Mouse (Mus musculus) NIH3T3 (cell line): ENCODE data around the gene Fbxw11.

ENCODE experiments used
- DNase-seq: peaks from one replicate; pipeline ENCODE4 v3.0.0-alpha.2; 2012; ENCODE audit warnings: low read depth

The Fbxw11 gene

GRCm38 (mm10) chr11:32623912-32624311 is 18.6 kb upstream of the Fbxw11 start:
- DNase-seq: no peak

GRCm38 (mm10) chr11:32625677-32626076 is 16.8 kb upstream of the Fbxw11 start:
- DNase-seq: peak; percentile 86

GRCm38 (mm10) chr11:32626079-32626478 is 16.4 kb upstream of the Fbxw11 start:
- no peak for DNase-seq

GRCm38 (mm10) chr11:32627900-32628299 is 14.6 kb upstream of the Fbxw11 start:
- no peak for DNase-seq

- DNase-seq: no peak
These were observed 12.8 kb upstream of the Fbxw11 start for GRCm38 (mm10) chr11:32629713-32630211.

GRCm38 (mm10) chr11:32632671-32633070 is 9.9 kb upstream of the Fbxw11 start:
- peak; percentile 56 for DNase-seq

- no peak for DNase-seq
These were observed 9.0 kb upstream of the Fbxw11 start for GRCm38 (mm10) chr11:32633542-32633941.

- no peak for DNase-seq
These were observed 8.4 kb upstream of the Fbxw11 start for GRCm38 (mm10) chr11:32634143-32634542.

- no peak for DNase-seq
These were observed 7.7 kb upstream of the Fbxw11 start for GRCm38 (mm10) chr11:32634842-32635241.

- DNase-seq: no peak
These were observed 6.2 kb upstream of the Fbxw11 start for GRCm38 (mm10) chr11:32636275-32636674.

GRCm38 (mm10) chr11:32638521-32639255 is 3.8 kb upstream of the Fbxw11 start:
- peak; percentile 75 for DNase-seq

- no peak for DNase-seq
These were observed 1.9 kb upstream of the Fbxw11 start for GRCm38 (mm10) chr11:32640617-32641016.

- DNase-seq: no peak
These were observed 669 bp downstream of the Fbxw11 start for GRCm38 (mm10) chr11:32642899-32643886.

GRCm38 (mm10) chr11:32644010-32644409 is 1.5 kb downstream of the Fbxw11 start:
- DNase-seq: peak; percentile 32

- DNase-seq: peak; percentile 27
These were observed 4.7 kb downstream of the Fbxw11 start for GRCm38 (mm10) chr11:32647265-32647664.

GRCm38 (mm10) chr11:32650236-32650749 is 7.8 kb downstream of the Fbxw11 start:
- DNase-seq: no peak

- no peak for DNase-seq
These were observed 8.5 kb downstream of the Fbxw11 start for GRCm38 (mm10) chr11:32650893-32651590.

- no peak for DNase-seq
These were observed 9.2 kb downstream of the Fbxw11 start for GRCm38 (mm10) chr11:32651723-32652122.

GRCm38 (mm10) chr11:32662082-32662656 is 19.6 kb downstream of the Fbxw11 start:
- DNase-seq: peak; percentile 62

GRCm38 (mm10) chr11:32665639-32666038 is 23.1 kb downstream of the Fbxw11 start:
- DNase-seq: no peak

- peak; percentile 27 for DNase-seq
These were observed 24.5 kb downstream of the Fbxw11 start for GRCm38 (mm10) chr11:32666983-32667382.
